Mouse (Mus musculus) thymus, postnatal 10 days (tissue): Measurements from ENCODE around the gene Zyg11a.
A peak's percentile ranks its signal among the peaks of the same experiment; 100 is the strongest.
"Not testable (repeated sequence)": the region's sequence is repeated elsewhere in the genome, so short reads cannot be mapped to it uniquely, and the experiment has no call there.

Experiments used
- DNase-seq, 2 experiments: peaks; one replicate each; pipeline ENCODE4 v3.0.0; 2021; ENCODE audit warnings: low spot score in 2 of 2

The Zyg11a gene

GRCm38 (mm10) chr4:108217332-108218179 lies at the start of gene Zyg11a:
Zyg11a (minus strand) TSS chr4:108218048.
- no peak for DNase-seq

GRCm38 (mm10) chr4:108265774-108266173 lies 47.9 kb upstream of the Zyg11a start:
- DNase-seq: no peak

GRCm38 (mm10) chr4:108253317-108253716 lies 35.5 kb upstream of the Zyg11a start:
- DNase-seq: peak in 1 of 2 experiments; percentile 18

DNA sequence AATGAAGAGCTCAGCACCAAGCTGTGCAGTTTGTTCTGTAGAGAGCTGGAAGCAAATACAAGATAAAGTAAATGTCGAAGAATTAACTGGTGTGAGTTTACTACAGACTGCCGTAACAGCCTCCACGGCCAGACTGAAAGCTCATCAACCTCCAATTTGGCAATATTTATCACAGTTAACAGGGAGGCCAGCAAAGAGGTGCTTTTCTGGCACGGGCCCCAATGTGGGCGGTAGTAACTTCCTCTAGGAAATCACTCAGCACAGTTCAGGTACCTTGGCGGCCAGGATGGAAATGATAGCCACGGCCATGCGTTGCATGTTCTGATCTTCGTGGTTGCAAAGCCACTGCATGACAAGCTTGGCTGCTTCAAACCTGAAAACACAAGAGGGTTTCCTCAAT lies 32.7 kb upstream of the Zyg11a start:
- no peak for DNase-seq

- DNase-seq: no peak
Measured at GRCm38 (mm10) chr4:108249314-108249713, 31.5 kb upstream of the Zyg11a start.

DNA sequence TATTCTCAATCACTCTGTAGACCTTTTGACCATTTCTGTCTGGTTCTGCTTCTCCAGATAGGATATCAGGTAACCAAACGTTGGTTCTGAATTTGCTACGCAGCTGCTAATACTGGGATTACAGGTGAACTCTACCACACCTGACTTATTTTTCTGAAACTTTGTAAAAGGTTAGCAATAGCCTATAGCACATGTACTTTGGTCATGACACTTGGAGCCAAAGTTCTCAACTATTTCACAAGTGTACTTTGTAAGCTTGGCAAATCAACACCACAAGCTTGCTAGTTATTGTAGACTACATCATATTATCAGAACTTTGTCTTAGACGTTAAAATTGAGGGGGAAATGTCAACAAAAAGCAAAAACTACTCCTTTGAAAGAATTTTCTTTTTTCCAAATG lies 15.8 kb upstream of the Zyg11a start:
- no peak for DNase-seq

- no peak for DNase-seq
Measured at GRCm38 (mm10) chr4:108225341-108225872, 7.6 kb upstream of the Zyg11a start.

- no peak for DNase-seq
Measured at GRCm38 (mm10) chr4:108222507-108222906, 4.7 kb upstream of the Zyg11a start.

- no peak for DNase-seq
Measured at GRCm38 (mm10) chr4:108219019-108219418, 1.2 kb upstream of the Zyg11a start.

GRCm38 (mm10) chr4:108213023-108213422 lies 4.8 kb downstream of the Zyg11a start:
- DNase-seq: no peak

DNA sequence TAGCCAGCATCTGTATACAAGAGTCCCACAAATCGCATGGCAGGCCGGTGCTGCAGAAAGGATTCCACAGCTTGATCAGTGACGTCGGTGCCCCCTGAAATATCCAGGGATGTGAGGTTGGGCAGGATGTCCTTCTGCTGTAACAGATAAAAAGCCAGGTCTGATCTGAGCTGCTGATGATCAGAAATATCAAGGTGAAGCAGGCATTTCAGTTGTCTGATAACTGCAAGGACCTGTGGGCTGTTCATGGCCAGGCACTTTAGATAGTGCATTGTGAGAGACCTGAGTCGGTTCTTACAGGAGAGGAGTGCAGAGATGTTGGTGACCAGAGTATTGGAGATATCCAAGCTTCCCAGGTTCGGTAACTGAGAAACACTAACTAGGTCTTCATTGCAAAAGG lies 13.2 kb downstream of the Zyg11a start:
- DNase-seq: no peak

- DNase-seq: no peak
Measured at GRCm38 (mm10) chr4:108199236-108199635, 18.6 kb downstream of the Zyg11a start.

DNA sequence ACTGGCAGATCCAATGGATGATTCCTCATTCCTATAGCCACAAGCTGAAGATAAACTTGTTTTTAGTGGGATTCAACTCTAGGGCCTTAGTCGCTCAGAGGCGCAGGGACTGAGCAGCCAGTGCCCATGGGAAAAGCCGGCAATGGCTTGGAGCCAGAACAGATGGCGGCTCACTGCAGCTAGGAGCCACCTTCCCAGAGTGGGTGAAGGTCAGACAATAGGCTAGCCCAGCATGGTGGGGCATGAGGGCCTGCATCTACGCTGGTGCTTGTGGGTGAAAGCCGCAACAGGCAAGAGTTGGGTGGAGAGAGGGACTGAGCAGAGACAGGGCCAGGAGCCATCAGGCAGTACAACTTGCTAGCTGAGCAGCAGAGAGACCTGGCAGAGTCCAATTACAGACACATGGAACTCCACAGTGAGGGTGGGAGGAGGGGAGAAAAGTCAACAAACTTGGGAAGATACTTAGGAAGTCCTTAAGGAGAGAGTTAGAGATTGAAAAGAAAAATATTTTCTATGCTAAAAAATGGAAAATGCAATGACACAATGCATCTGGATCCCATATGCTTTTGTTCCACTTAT lies 21.5 kb downstream of the Zyg11a start:
- no peak for DNase-seq

GRCm38 (mm10) chr4:108192821-108193323 lies 25.0 kb downstream of the Zyg11a start:
- DNase-seq: no peak

- no peak for DNase-seq
Measured at GRCm38 (mm10) chr4:108182278-108182677, 35.6 kb downstream of the Zyg11a start.

DNA sequence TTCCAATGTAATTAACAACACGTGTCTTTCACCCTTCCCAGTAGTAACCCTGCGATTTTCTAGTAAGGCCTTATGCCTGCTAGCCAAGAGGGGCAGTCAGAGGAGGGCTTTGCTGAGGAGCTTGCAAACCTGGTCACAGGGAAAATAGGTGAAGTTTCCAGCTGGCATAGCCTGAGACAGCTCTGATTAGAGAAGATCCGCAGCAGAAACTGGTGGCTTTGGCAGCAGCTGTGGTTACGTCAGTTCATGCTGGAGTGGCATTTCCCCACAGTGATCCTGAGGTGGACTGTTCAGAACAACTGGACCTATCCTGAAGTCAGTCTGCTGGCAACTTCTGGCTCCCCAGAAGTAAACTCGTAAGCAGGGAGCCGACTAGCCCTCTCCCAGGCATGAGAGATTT lies 49.8 kb downstream of the Zyg11a start:
- no peak for DNase-seq

- no peak for DNase-seq
Measured at GRCm38 (mm10) chr4:108166874-108167273, 51.0 kb downstream of the Zyg11a start.

GRCm38 (mm10) chr4:108165152-108165895 lies 52.5 kb downstream of the Zyg11a start, which contains the start of gene Echdc2:
Echdc2 (plus strand) TSS chr4:108165437.
- DNase-seq: peak; percentile 9 to 49

- no peak for DNase-seq
Measured at GRCm38 (mm10) chr4:108163291-108163690, 54.6 kb downstream of the Zyg11a start.

- DNase-seq: no peak
Measured at GRCm38 (mm10) chr4:108161936-108162335, 55.9 kb downstream of the Zyg11a start.

DNA sequence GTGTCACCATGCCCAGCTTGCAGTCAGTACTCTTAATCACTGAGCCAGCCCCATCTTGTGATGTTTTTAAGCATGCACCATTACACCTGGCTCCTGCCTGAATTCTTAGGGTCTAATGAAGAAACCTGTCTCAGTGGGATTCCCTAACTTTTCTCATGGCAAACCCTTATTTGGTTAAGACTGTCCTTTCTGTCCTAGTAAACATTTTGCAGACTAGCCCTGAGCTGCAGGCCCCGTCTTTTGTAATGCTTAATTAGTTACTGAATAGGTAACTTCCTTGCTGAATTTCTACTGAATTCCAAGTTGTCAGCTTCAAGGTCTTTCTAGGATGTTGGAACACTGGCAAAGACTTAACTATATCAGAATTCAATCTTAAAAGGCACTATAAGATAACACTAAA lies 62.7 kb downstream of the Zyg11a start:
- DNase-seq: not testable (repeated sequence)

GRCm38 (mm10) chr4:108145554-108145953 lies 72.3 kb downstream of the Zyg11a start:
- not testable (repeated sequence) for DNase-seq
